Mouse (Mus musculus) intestine, postnatal 0 days (tissue): ENCODE data around the gene Pml. TPM values are rescaled to one million over a fixed set of nuclear protein-coding genes. Genes with fewer than 3 reads are reported as not detected.

Source experiments
- ATAC-seq: fragments of 200-750 bp; cut with Nextera tagmentation; 2 replicates; pipeline ENCODE4 v1.8.0; 2017; ENCODE audit warnings: mild to moderate bottlenecking, moderate TSS enrichment, moderate library complexity
- H3K27ac ChIP-seq: fragments of 300-500 bp; sonication (generic); 2 replicates; pipeline ENCODE4 v1.5.1; 2014; ENCODE audit warnings: mild to moderate bottlenecking, low read depth, low read length, moderate library complexity
- H3K27me3 ChIP-seq: fragments of 300-500 bp; sonication (generic); replicated peaks from 2 replicates; pipeline ENCODE4 v1.6.1; 2014; ENCODE audit warnings: low read length, mixed read lengths; ENCODE audit not compliant: control insufficient read depth, insufficient read depth
- H3K36me3 ChIP-seq: fragments of 300-500 bp; sonication (generic); 2 replicates; pipeline ENCODE4 v1.6.1; 2014; ENCODE audit warnings: mild to moderate bottlenecking, moderate library complexity; ENCODE audit not compliant: control insufficient read depth, insufficient read depth
- H3K4me1 ChIP-seq: fragments of 300-500 bp; sonication (generic); replicated peaks from 2 replicates; pipeline ENCODE4 v1.6.1; 2014; ENCODE audit warnings: antibody characterized with exemption, low read length, mixed read lengths; ENCODE audit not compliant: control insufficient read depth, insufficient read depth
- H3K4me2 ChIP-seq: fragments of 300-500 bp; sonication (generic); replicated peaks from 2 replicates; pipeline ENCODE4 v1.6.1; 2014; ENCODE audit warnings: low read depth, mild to moderate bottlenecking, moderate library complexity
- H3K4me3 ChIP-seq: fragments of 300-500 bp; sonication (generic); 2 replicates; pipeline ENCODE4 v1.5.1; 2014; ENCODE audit warnings: low read depth, low read length
- H3K9ac ChIP-seq: fragments of 300-500 bp; sonication (generic); 2 replicates; pipeline ENCODE4 v1.6.1; 2014; ENCODE audit warnings: mild to moderate bottlenecking, low read depth, low read length
- H3K9me3 ChIP-seq: fragments of 300-500 bp; sonication (generic); 2 replicates; pipeline ENCODE4 v1.6.1; 2016; ENCODE audit warnings: mixed run types; ENCODE audit not compliant: control insufficient read depth
- CTCF ChIP-seq: sonication (generic); IDR thresholded peaks from 2 replicates; pipeline ENCODE4 v1.5.1; 2016; ENCODE audit warnings: low read depth, mild to moderate bottlenecking, control low read depth, antibody characterized with exemption, moderate library complexity
- WGBS: fragments of 180-500 bp; shearing (Covaris S2); extraction: QIAGEN DNeasy Blood & Tissue Kit; methylation state at CpG from one replicate; pipeline ENCODE4 v1.1.7; 2014; 5-methylcytosine and 5-hydroxymethylcytosine counted together
- microRNA-seq: library from miRNA; unstranded; fragments of <30 nt; microRNA quantifications from one replicate; pipeline ENCODE4, GENCODE M21; 2016
- polyA plus RNA-seq: library from polyadenylated mRNA; unstranded; fragments of >200 nt; fragmentation: Nextera tagmentation; extraction: Ambion mirVana; gene quantifications from 2 replicates; pipeline ENCODE4 v1.2.1, GENCODE M21; 2015

The Pml gene
- polyA plus RNA-seq, 1 experiment from 2014 or later: 5.3 TPM

DNA sequence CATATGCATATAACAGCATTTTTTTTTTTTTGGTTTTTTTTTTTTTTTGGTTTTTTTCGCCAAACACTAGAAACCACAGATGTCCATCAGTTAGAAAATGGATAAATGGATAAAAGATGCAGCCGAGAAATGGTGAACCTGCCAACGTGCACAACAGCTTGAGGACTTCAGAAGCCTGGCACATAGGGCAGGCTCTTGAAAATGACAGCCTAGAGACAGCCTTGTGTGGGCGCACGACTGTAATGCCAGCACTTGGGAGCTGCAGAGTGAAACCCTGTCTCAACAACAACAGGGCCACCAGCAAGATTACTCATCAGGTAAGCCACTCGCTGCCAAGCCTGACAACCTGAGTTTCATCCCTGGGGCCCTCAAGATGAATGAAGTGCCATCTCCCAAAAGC, 80.2 kb downstream of the Pml start:
- H3K9ac ChIP-seq: no peak overlapping the region
- H3K9me3 ChIP-seq: no peaks in the 10 kb centered on the region
- ATAC-seq: no peak
- no peak for TF ChIP-seq CTCF
- no peak overlapping the region for H3K27ac ChIP-seq
- no peak overlapping the region for H3K4me3 ChIP-seq
- no peaks in the 10 kb centered on the region for H3K27me3 ChIP-seq
- H3K4me2 ChIP-seq: no peak overlapping the region
- no peaks in the 10 kb centered on the region for H3K36me3 ChIP-seq
- H3K4me1 ChIP-seq: no peaks in the 10 kb centered on the region
- 86% methylated on average over 6 of the region's 6 CpGs for WGBS

DNA sequence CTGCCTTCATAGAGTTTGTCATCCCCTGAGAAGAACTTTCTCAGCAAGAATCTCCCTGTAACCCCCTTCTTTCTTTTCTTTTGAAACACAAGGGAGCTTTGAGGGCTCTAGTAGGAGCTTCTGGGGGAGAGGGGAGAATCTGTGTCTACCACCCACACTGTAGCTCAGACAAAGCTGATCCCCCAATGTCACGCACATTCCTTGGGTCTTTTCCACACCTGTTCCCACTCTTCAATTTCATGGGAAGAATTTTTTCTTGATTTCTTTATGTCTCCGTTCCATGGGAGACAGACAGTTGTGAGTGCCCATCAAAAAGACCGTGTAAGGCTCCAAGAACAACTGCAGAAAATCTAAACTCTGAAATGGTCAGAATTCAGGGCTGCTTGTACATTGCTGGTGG, 80.7 kb downstream of the Pml start:
- no peaks in the 10 kb centered on the region for H3K4me1 ChIP-seq
- WGBS: 85% methylated on average over 3 of the region's 3 CpGs
- no peaks in the 10 kb centered on the region for H3K27me3 ChIP-seq
- H3K4me2 ChIP-seq: no peak overlapping the region
- H3K9ac ChIP-seq: no peak overlapping the region
- H3K4me3 ChIP-seq: no peak overlapping the region
- ATAC-seq: no peak
- no peak overlapping the region for H3K27ac ChIP-seq
- no peak for TF ChIP-seq CTCF
- no peaks in the 10 kb centered on the region for H3K9me3 ChIP-seq
- H3K36me3 ChIP-seq: no peaks in the 10 kb centered on the region

Small RNA genes within 50 kb of the gene (microRNA-seq; reads per million reads assigned to microRNA genes)
- not detected for gene Mir6385

Other genes starting within 250 kb of the Pml start
- 4.4 and 7.8 TPM in 2 replicates for gene Cyp11a1, start 243.4 kb downstream of the Pml start, polyA plus RNA-seq
- gene Stra6, start 186.0 kb downstream of the Pml start, polyA plus RNA-seq: 0.48 and 0.71 TPM in 2 replicates
- 0.14 and 0.16 TPM in 2 replicates for gene Ccdc33, start 131.0 kb downstream of the Pml start, polyA plus RNA-seq
- gene Islr, start 45.5 kb downstream of the Pml start, polyA plus RNA-seq: 26.9 and 29.6 TPM in 2 replicates
- gene Islr2, start 45.5 kb downstream of the Pml start, polyA plus RNA-seq: 0.27 and 0.35 TPM in 2 replicates
- 15.0 and 15.9 TPM in 2 replicates for gene Stoml1, start 3.4 kb upstream of the Pml start, polyA plus RNA-seq
- gene Loxl1, start 63.4 kb upstream of the Pml start, polyA plus RNA-seq: 21.6 and 23.8 TPM in 2 replicates
- not detected in 2 replicates for gene Tbc1d21, start 120.7 kb upstream of the Pml start, polyA plus RNA-seq
- 0.25 and 0.37 TPM in 2 replicates for gene Insyn1, start 238.8 kb upstream of the Pml start, polyA plus RNA-seq